Mouse (Mus musculus): Measurements from ENCODE around the gene Zzz3. TPM values are rescaled to one million over a fixed set of nuclear protein-coding genes. Genes with fewer than 3 reads are reported as not detected.

Gene Zzz3
- total and polyA plus RNA-seq, 3 experiments, result 10.4 to 23.1 (median 20.8) TPM

GRCm38 (mm10) chr3:152468032-152468431 lies 72.8 kb downstream of the Zzz3 start:
- TF ChIP-seq POLR2A (IDR thresholded peaks at IDR 0.05; ENCODE audit: insufficient read depth, low read depth, low read length), result no peak
- no peak for TF ChIP-seq EP300 (IDR thresholded peaks at IDR 0.05; ENCODE audit: insufficient read depth, low read depth, low read length)
- no peak for TF ChIP-seq CTCF (IDR thresholded peaks at IDR 0.05)
- 81% methylated on average over 8 of the region's 8 CpGs for WGBS
- Histone ChIP-seq H3K27ac (no peak overlapping the region), H3K27me3 (ENCODE audit: control insufficient read depth, insufficient read depth, low read length) (no peaks in the 10 kb centered on the region), H3K36me3 (ENCODE audit: control insufficient read depth, insufficient read depth, low read length) (no peaks in the 10 kb centered on the region), H3K79me2 (replicated peaks; ENCODE audit: control insufficient read depth, insufficient read depth, low read length) (no peaks in the 10 kb centered on the region), H3K9ac (ENCODE audit: low read depth, low read length) (no peak overlapping the region), H3K4me1 (ENCODE audit: control insufficient read depth, insufficient read depth, low read length) (peaks cover 1% of the 10 kb centered on the region), H3K4me3 (no peak overlapping the region)
- intact Hi-C loops (cut with DNase I), result no loop called here
- DNase-seq, result no peak

GRCm38 (mm10) chr3:152468569-152469041 lies 73.3 kb downstream of the Zzz3 start:
- no peak for DNase-seq

DNA sequence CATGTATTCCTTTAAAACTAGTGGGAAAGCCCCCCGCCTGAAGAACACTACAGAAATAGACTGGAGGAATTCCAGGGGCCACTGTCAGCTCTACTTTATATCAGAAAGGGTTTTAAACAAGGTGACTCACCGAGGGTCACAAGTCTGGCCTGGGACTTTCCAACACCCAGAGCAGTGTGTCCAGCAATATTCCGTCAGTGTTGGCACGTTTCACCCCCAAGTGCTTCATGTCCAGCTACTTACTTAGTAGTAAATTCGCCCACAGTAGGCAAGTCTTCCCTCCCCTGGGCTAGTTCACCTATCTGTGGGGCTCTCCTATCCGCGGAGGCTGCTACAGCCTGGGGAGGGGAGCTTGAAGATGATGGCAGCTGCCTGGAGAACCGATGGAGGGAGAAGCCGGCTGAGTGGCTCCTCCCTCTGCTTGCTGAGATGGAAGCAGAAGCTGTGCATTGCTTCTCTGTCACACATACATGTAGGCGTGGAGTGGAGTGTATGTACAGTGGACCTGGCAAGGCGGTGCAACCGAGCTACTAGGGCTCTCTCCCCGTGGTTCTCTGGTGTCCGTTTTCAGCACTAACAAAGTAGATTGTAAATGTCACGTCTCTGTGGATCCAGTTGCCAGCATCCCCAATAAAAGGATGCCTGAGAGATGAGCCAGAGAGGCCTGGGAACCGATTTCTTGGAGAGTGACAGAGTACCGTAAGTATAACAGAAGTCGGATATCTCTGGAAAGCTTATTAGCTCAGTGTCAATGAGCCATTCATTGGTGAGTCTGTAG lies 74.3 kb downstream of the Zzz3 start:
- intact Hi-C loops (cut with DNase I), result no loop called here
- Histone ChIP-seq H3K79me2 (replicated peaks; ENCODE audit: control insufficient read depth, insufficient read depth, low read length) (no peaks in the 10 kb centered on the region), H3K27me3 (ENCODE audit: control insufficient read depth, insufficient read depth, low read length) (no peaks in the 10 kb centered on the region), H3K4me1 (ENCODE audit: control insufficient read depth, insufficient read depth, low read length) (peaks cover 1% of the 10 kb centered on the region), H3K36me3 (ENCODE audit: control insufficient read depth, insufficient read depth, low read length) (no peaks in the 10 kb centered on the region), H3K4me3 (no peak overlapping the region), H3K9ac (ENCODE audit: low read depth, low read length) (no peak overlapping the region), H3K27ac (no peak overlapping the region)
- peak in 1 of 2 experiments; percentile 28 for DNase-seq
- WGBS, result 43% methylated on average over 18 of the region's 18 CpGs
- no peak for TF ChIP-seq EP300 (IDR thresholded peaks at IDR 0.05; ENCODE audit: insufficient read depth, low read depth, low read length)
- TF ChIP-seq POLR2A (IDR thresholded peaks at IDR 0.05; ENCODE audit: insufficient read depth, low read depth, low read length), result no peak
- TF ChIP-seq CTCF (IDR thresholded peaks at IDR 0.05), result no peak

More at GRCm38 (mm10) chr3:152468569-152469041, 73.3 kb downstream of the Zzz3 start:
- no peaks in the 10 kb centered on the region for H3K27me3 ChIP-seq (ENCODE audit: control insufficient read depth, insufficient read depth, low read length)
- H3K36me3 ChIP-seq (ENCODE audit: control insufficient read depth, insufficient read depth, low read length), result no peaks in the 10 kb centered on the region
- H3K27ac ChIP-seq, result no peak overlapping the region
- no peak overlapping the region for H3K4me3 ChIP-seq
- H3K79me2 ChIP-seq (replicated peaks; ENCODE audit: control insufficient read depth, insufficient read depth, low read length), result no peaks in the 10 kb centered on the region
- WGBS, result 83% methylated on average over 12 of the region's 12 CpGs
- intact Hi-C loops (cut with DNase I), result no loop called here
- peaks cover 1% of the 10 kb centered on the region for H3K4me1 ChIP-seq (ENCODE audit: control insufficient read depth, insufficient read depth, low read length)
- no peak overlapping the region for H3K9ac ChIP-seq (ENCODE audit: low read depth, low read length)
- no peak for TF ChIP-seq CTCF (IDR thresholded peaks at IDR 0.05)
- TF ChIP-seq POLR2A (IDR thresholded peaks at IDR 0.05; ENCODE audit: insufficient read depth, low read depth, low read length), result no peak
- no peak for TF ChIP-seq EP300 (IDR thresholded peaks at IDR 0.05; ENCODE audit: insufficient read depth, low read depth, low read length)

DNA sequence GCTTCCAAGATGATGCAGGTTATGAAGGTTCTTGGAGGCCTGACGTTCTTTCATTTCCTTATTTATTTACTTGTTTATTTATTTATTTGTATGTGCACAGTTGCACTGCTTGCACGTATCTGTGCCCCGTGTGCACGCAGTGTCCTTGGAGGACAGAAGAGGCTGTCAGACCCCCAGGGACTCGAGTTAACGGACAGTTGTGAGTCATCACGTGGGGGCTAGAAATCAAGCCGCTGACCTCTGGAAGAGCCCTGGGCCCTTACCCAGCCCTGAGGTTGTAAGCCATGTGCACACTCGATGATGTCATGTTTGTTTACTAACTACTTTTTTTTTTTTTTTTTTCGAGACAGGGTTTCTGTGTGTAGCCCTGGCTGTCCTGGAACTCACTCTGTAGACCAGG lies 75.1 kb downstream of the Zzz3 start:
- no peak overlapping the region for H3K4me3 ChIP-seq
- no peak overlapping the region for H3K27ac ChIP-seq
- intact Hi-C loops (cut with DNase I), result no loop called here

DNA sequence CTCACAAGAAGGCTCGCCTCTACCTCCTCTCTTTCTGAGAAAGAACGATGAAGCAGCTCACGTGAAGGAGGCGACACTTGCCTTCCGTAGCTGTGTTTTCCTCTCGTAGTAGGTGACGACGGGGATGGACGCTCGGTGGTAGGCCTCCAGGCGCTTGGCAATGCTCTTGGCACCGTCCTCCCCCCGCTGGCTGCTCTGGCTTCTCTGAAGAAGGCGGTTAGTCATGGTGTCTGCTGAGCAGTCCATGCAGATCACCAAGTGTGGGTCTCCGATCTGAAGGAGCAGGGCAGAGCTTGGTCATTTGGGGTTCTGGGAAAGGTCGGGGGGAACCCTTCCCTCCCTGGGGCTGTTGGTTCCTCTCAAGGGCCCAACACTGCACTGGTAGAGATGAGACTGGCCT lies 77.4 kb downstream of the Zzz3 start:
- WGBS, result 86% methylated on average over 16 of the region's 16 CpGs
- TF ChIP-seq EP300 (IDR thresholded peaks at IDR 0.05; ENCODE audit: insufficient read depth, low read depth, low read length) (no peak), POLR2A (IDR thresholded peaks at IDR 0.05; ENCODE audit: insufficient read depth, low read depth, low read length) (no peak), CTCF (IDR thresholded peaks at IDR 0.05) (no peak)
- no peaks in the 10 kb centered on the region for H3K27me3 ChIP-seq (ENCODE audit: control insufficient read depth, insufficient read depth, low read length)
- no peaks in the 10 kb centered on the region for H3K79me2 ChIP-seq (replicated peaks; ENCODE audit: control insufficient read depth, insufficient read depth, low read length)
- intact Hi-C loops (cut with DNase I), result no loop called here
- no peaks in the 10 kb centered on the region for H3K36me3 ChIP-seq (ENCODE audit: control insufficient read depth, insufficient read depth, low read length)
- DNase-seq, result no peak
- no peak overlapping the region for H3K27ac ChIP-seq
- peaks cover 2% of the 10 kb centered on the region; the same call in 1 of the 2 replicates for H3K4me1 ChIP-seq (ENCODE audit: control insufficient read depth, insufficient read depth, low read length)
- no peak overlapping the region for H3K9ac ChIP-seq (ENCODE audit: low read depth, low read length)
- H3K4me3 ChIP-seq, result no peak overlapping the region

More for the DNA sequence above, 75.1 kb downstream of the Zzz3 start:
- Histone ChIP-seq H3K36me3 (ENCODE audit: control insufficient read depth, insufficient read depth, low read length) (no peaks in the 10 kb centered on the region), H3K9ac (ENCODE audit: low read depth, low read length) (no peak overlapping the region), H3K4me1 (ENCODE audit: control insufficient read depth, insufficient read depth, low read length) (peaks cover 1% of the 10 kb centered on the region), H3K27me3 (ENCODE audit: control insufficient read depth, insufficient read depth, low read length) (no peaks in the 10 kb centered on the region), H3K79me2 (replicated peaks; ENCODE audit: control insufficient read depth, insufficient read depth, low read length) (no peaks in the 10 kb centered on the region)
- TF ChIP-seq EP300 (IDR thresholded peaks at IDR 0.05; ENCODE audit: insufficient read depth, low read depth, low read length) (no peak), CTCF (IDR thresholded peaks at IDR 0.05) (no peak)
- WGBS, result 67% methylated on average over 10 of the region's 10 CpGs
- no peak for DNase-seq

DNA sequence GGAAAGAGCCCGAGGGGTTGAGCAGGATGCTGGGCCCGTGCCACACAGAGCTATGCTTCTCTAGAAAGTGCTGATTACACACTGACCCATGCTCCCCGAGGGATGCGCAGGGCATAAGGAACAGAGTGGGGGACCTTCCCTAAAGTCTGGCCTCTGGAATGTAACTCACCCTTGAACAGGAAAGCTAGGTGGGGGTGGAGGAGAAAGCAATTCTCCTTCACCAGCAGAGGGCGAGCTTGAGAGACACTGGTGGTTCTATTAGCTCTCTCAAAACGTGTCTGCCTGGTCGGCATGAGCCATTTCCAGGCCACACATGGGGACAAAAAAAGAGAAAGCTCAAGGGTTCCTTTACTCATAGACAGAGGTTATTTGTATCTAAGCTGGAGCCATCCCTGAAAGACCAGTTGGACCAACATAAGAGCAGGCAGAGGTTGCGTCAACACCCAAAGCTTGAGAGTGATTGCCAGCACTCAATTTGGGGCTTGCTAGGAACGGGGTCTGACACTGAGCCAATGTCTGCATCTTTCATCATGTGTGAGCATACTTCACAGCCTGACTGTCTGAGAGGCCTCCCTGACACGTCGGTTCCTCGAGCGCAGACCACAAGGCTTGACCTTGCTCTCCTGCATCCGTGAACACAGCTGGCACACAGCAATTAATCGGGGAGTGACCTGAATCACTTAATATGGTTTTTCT lies 79.5 kb downstream of the Zzz3 start:
- H3K4me3 ChIP-seq, result no peak overlapping the region
- 50% methylated on average over 15 of the region's 15 CpGs for WGBS
- H3K4me1 ChIP-seq (ENCODE audit: control insufficient read depth, insufficient read depth, low read length), result peaks cover 2% of the 10 kb centered on the region; the same call in 1 of the 2 replicates
- TF ChIP-seq EP300 (IDR thresholded peaks at IDR 0.05; ENCODE audit: insufficient read depth, low read depth, low read length) (peak; percentile 48; the same call in 1 of the 2 replicates), POLR2A (IDR thresholded peaks at IDR 0.05; ENCODE audit: insufficient read depth, low read depth, low read length) (no peak), CTCF (IDR thresholded peaks at IDR 0.05) (peak; percentile 79)
- no peak overlapping the region for H3K9ac ChIP-seq (ENCODE audit: low read depth, low read length)
- H3K27ac ChIP-seq, result no peak overlapping the region
- no peaks in the 10 kb centered on the region for H3K79me2 ChIP-seq (replicated peaks; ENCODE audit: control insufficient read depth, insufficient read depth, low read length)
- no peaks in the 10 kb centered on the region for H3K27me3 ChIP-seq (ENCODE audit: control insufficient read depth, insufficient read depth, low read length)
- no peaks in the 10 kb centered on the region for H3K36me3 ChIP-seq (ENCODE audit: control insufficient read depth, insufficient read depth, low read length)
- DNase-seq, result peak; percentile 31 to 46
- intact Hi-C loops (cut with DNase I), result loop anchor here (2.0 kb wide), 1 partner anchor 276 kb away; no protein-coding TSS in a partner anchor
